Mouse (Mus musculus): ENCODE measurements at regions not wholly inside any gene's neighbourhood (a gene's known extent, or its start where the extent isn't known, plus 50 kb on each side); places are given as distances from the start of the nearest gene placed in this dataset.

DNA sequence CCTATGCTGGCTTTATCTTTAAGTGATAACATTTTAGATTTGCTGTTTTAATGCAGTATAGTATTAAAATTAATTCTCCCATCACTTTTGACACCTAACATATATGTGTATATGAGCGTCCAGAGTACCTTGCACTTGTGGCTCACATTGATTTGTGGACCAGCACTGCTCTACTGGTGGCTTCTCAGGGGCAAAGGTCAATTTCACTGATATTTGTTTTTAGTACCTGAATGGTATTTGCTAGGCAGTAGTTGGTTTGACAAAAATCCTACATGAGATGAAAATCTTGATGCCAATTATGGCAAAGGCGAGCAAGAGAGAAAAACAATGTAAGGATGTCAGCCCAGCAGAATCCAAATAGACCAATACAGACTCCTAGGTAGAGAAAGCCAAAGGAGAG lies 177.3 kb upstream of the Pum3 start:
- TF ChIP-seq CTCF (IDR thresholded peaks at IDR 0.05; ENCODE audit: low read depth) = no peak
- TF ChIP-seq EP300 (IDR thresholded peaks at IDR 0.05; ENCODE audit: low read depth) = no peak

Data from liver, embryonic 14.5 days (tissue).